Mouse (Mus musculus) midbrain, embryonic 15.5 days (tissue): ENCODE measurements around the gene Lzic. TPM values are rescaled to one million over a fixed set of nuclear protein-coding genes. Genes with fewer than 3 reads are reported as not detected.

Experiments
- ATAC-seq: fragments of 200-750 bp; cut with Nextera tagmentation; replicated peaks from 2 replicates; pipeline ENCODE4 v1.8.0; 2017; ENCODE audit warnings: moderate TSS enrichment
- H3K27ac ChIP-seq: fragments of 300-500 bp; sonication (generic); 2 replicates; pipeline ENCODE4 v1.5.1; 2015; ENCODE audit warnings: mild to moderate bottlenecking, inconsistent platforms
- H3K27me3 ChIP-seq: fragments of 300-500 bp; sonication (generic); replicated peaks from 2 replicates; pipeline ENCODE4 v1.6.1; 2015; ENCODE audit warnings: inconsistent platforms
- H3K36me3 ChIP-seq: fragments of 300-500 bp; sonication (generic); replicated peaks from 2 replicates; pipeline ENCODE4 v1.6.1; 2015; ENCODE audit warnings: inconsistent platforms
- H3K4me1 ChIP-seq: fragments of 300-500 bp; sonication (generic); 2 replicates; pipeline ENCODE4 v1.6.1; 2015; ENCODE audit warnings: inconsistent platforms
- H3K4me2 ChIP-seq: fragments of 300-500 bp; sonication (generic); 2 replicates; pipeline ENCODE4 v1.6.1; 2015; ENCODE audit warnings: inconsistent platforms, mild to moderate bottlenecking, moderate library complexity
- H3K4me3 ChIP-seq: fragments of 300-500 bp; sonication (generic); 2 replicates; pipeline ENCODE4 v1.5.1; 2015; ENCODE audit warnings: mild to moderate bottlenecking, inconsistent platforms
- H3K9ac ChIP-seq: fragments of 300-500 bp; sonication (generic); 2 replicates; pipeline ENCODE4 v1.6.1; 2015; ENCODE audit warnings: mild to moderate bottlenecking, inconsistent platforms
- H3K9me3 ChIP-seq: fragments of 300-500 bp; sonication (generic); 2 replicates; pipeline ENCODE4 v1.6.1; 2016; ENCODE audit warnings: inconsistent platforms
- whole genome bisulfite sequencing: fragments of 180-500 bp; shearing (Covaris S2); methylation state at CpG from one replicate; pipeline ENCODE4 v1.1.7; 2015; ENCODE audit warnings: mixed read lengths; 5-methylcytosine and 5-hydroxymethylcytosine counted together
- polyA plus RNA-seq: library from polyadenylated mRNA; unstranded; fragments of >200 nt; fragmentation: Nextera tagmentation; extraction: Ambion mirVana; gene quantifications from 2 replicates; pipeline ENCODE4 v1.2.1, GENCODE M21; 2015

Gene Lzic
- polyA plus RNA-seq, 1 experiment from 2014 or later, result 39.9 TPM

DNA sequence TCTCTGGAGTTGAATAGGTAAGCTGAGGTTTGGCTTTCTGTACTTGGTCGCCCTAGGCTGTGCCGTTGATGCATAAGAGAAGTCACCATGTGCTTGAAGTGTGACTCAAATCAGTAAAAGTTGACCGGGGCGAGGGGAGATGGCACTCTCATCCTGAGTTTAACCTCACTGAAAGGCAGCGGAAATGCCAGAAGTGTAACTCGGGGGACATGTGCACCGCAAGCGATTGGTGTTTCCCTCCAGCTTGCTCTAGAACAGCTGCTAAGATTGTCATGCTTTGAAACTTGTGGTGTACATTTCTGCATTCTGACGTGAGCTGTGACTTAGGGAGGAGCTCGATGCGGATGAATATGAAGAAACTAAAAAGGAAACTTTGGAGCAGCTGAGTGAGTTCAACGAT is 2.7 kb downstream of the Lzic start:
- Histone ChIP-seq H3K9me3 (no peaks in the 10 kb centered on the region), H3K4me1 (peaks cover 26% of the 10 kb centered on the region), H3K36me3 (peaks cover 32% of the 10 kb centered on the region), H3K9ac (no peak overlapping the region), H3K4me3 (no peak overlapping the region), H3K4me2 (no peak overlapping the region), H3K27ac (no peak overlapping the region), H3K27me3 (no peaks in the 10 kb centered on the region)
- 95% methylated on average over 12 of the region's 12 CpGs for WGBS
- no peak for ATAC-seq

DNA sequence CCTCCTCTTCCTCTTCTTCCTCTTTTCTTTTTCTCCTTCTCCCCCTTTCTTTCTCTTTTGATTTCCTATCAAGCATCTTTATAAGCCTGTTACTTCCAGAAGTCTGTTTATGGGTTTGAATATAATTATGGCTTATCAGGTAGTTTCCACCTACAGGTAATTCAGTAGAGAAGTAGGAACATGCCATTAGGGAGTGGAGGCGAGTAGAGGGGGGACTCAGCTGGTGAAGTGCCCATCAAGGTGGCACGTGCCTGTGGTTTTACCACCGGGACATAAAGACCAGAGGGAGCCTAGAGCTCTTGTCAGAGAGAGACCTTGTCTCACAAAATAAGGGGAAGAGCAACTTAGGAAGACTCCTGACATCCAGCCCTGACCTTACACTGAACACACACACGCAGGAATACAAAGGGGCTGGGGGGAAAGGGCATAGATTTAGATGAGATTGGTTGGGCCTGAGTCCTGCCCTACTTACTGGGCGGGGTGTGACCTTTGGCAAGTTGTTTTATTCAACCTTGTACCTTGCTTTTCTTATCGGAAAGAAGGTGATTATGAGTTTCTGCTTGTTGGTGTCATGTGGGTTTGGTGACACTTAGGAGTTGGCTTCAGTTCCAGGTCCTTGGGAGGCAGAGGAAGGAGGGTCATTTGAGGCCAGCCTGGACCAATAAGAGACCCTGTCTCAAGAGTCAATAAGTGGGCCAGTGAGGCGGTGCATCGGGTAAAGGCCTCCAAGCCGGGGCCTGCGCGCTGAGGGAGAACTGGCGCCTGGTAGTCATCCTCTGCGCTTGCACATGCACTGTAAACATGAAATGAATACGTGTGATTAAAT is 4.6 kb downstream of the Lzic start:
- H3K4me2 ChIP-seq, result no peak overlapping the region
- H3K4me3 ChIP-seq, result no peak overlapping the region
- H3K27me3 ChIP-seq, result no peaks in the 10 kb centered on the region
- peaks cover 49% of the 10 kb centered on the region for H3K36me3 ChIP-seq
- H3K27ac ChIP-seq, result no peak overlapping the region
- H3K4me1 ChIP-seq, result peaks cover 23% of the 10 kb centered on the region
- H3K9ac ChIP-seq, result no peak overlapping the region
- no peak for ATAC-seq
- WGBS, result 96% methylated on average over 14 of the region's 14 CpGs
- no peaks in the 10 kb centered on the region for H3K9me3 ChIP-seq

DNA sequence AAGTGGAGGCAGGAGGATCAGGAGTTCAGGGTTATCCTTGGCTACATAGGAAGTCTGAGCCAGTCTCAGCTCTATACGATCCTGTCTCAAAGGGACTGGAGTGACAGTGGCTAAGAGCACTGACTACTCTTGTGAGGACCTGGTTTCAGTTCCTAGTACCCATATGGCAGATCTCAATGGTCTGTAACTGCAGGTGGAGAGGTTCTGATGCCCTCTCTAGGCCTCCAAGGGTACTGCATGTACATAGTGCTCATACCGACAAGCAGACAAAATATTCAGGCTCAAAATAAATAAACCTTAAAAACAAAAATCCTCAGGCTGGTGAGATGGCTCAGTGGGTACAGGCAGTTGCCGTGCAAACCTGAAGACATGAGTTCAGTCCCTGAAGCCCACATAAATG is 6.1 kb downstream of the Lzic start:
- no peaks in the 10 kb centered on the region for H3K9me3 ChIP-seq
- no peaks in the 10 kb centered on the region for H3K27me3 ChIP-seq
- WGBS, result 92% methylated on average over 3 of the region's 3 CpGs
- H3K4me3 ChIP-seq, result no peak overlapping the region
- H3K36me3 ChIP-seq, result peaks cover 56% of the 10 kb centered on the region
- no peak overlapping the region for H3K9ac ChIP-seq
- no peak for ATAC-seq
- H3K4me2 ChIP-seq, result no peak overlapping the region
- H3K4me1 ChIP-seq, result peaks cover 15% of the 10 kb centered on the region
- H3K27ac ChIP-seq, result no peak overlapping the region

DNA sequence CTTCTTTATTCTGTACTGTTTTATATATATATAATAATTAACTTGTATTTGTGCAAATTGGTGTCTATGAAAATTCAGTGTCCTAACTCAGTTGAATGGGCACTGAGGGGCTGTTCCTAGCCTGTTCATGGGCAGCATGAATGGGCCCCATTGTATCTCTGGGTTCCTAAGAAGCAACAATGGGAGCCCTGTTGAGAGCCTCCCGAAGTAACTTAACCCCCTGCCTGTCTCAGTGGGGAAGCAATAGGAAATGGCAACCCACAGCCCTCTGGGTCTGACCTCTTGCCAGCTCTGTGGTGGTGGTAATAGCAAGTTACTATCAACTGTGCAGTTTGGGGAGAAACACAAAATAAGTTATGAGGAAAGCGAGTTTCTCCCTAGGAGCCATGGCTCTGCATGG is 11.6 kb downstream of the Lzic start:
- Histone ChIP-seq H3K4me1 (no peaks in the 10 kb centered on the region), H3K4me3 (no peak overlapping the region), H3K9me3 (no peaks in the 10 kb centered on the region), H3K36me3 (peaks cover 34% of the 10 kb centered on the region), H3K9ac (no peak overlapping the region), H3K27ac (peak overlapping the region; percentile 13; the same call in 1 of the 2 replicates), H3K27me3 (no peaks in the 10 kb centered on the region), H3K4me2 (no peak overlapping the region)
- ATAC-seq, result no peak
- whole genome bisulfite sequencing, result 13% methylated on average over 2 of the region's 2 CpGs

DNA sequence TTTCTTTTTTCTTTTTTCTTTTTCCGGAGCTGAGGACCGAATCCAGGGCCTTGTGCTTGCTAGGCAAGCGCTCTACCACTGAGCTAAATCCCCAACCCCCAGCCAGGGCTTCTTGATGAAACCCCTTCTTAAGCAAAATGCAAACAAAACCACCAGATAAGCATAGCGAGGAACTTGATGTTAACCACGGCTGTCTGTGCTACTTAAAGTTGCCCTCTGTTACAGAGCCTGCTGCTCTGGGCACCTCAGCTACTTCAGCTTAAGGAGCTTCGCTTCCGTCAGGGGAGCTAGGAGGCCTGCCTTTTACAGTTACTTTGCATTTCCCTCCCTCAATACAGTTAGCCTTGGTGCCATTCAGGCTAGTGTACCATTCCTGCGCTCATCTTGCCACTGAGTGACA is 13.9 kb downstream of the Lzic start:
- ATAC-seq, result no peak
- no peak overlapping the region for H3K4me3 ChIP-seq
- H3K9me3 ChIP-seq, result no peaks in the 10 kb centered on the region
- H3K4me2 ChIP-seq, result no peak overlapping the region
- H3K27ac ChIP-seq, result no peak overlapping the region
- H3K27me3 ChIP-seq, result no peaks in the 10 kb centered on the region
- no peak overlapping the region for H3K9ac ChIP-seq
- H3K4me1 ChIP-seq, result no peaks in the 10 kb centered on the region
- peaks cover 27% of the 10 kb centered on the region for H3K36me3 ChIP-seq
- WGBS, result 73% methylated on average over 8 of the region's 8 CpGs

DNA sequence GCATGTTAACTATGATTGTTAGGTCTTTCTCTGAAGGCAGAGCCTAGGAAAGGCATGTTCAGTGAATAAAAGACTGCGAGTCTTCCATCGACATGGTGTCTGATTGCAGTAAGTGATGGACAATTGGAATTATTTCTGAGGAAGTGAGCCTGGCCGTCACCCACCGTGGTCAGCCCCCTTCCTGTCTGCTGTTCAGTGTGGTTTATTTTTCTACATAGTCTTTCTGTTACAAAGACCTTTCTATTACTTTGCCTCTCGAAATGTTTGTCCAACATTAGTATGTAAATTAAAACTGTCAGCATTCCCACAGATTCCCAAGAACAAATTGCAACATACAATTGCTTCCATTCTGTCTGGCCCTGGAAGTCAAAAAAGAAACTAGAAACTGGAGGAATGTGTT is 14.8 kb downstream of the Lzic start:
- WGBS, result 76% methylated on average over 5 of the region's 5 CpGs
- ATAC-seq, result no peak
- no peak overlapping the region for H3K4me2 ChIP-seq

DNA sequence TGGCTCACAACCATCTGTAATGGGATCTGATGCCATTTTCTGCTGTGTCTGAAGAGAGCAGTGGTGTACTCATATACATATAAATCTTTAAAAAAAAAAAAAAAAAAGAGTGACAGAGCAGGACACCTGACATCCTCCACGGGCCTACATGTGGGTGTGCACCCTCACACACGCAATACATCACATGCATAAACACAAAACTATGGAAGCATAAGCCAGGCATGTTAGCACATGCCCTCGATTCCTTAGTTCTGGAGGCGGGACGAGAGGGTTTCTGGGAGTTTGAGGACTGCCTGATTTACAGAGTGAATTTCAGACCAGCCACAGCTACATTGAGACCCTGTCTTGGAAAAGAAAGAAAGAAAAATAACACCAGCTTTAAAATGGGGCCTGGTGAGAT is 19.3 kb downstream of the Lzic start:
- WGBS, result 88% methylated on average over 5 of the region's 5 CpGs
- no peak overlapping the region for H3K27ac ChIP-seq

More for the DNA sequence above, 14.8 kb downstream of the Lzic start:
- H3K4me3 ChIP-seq, result no peak overlapping the region
- H3K27ac ChIP-seq, result no peak overlapping the region
- no peaks in the 10 kb centered on the region for H3K9me3 ChIP-seq
- peaks cover 19% of the 10 kb centered on the region for H3K36me3 ChIP-seq
- no peak overlapping the region for H3K9ac ChIP-seq
- no peaks in the 10 kb centered on the region for H3K4me1 ChIP-seq
- no peaks in the 10 kb centered on the region for H3K27me3 ChIP-seq

DNA sequence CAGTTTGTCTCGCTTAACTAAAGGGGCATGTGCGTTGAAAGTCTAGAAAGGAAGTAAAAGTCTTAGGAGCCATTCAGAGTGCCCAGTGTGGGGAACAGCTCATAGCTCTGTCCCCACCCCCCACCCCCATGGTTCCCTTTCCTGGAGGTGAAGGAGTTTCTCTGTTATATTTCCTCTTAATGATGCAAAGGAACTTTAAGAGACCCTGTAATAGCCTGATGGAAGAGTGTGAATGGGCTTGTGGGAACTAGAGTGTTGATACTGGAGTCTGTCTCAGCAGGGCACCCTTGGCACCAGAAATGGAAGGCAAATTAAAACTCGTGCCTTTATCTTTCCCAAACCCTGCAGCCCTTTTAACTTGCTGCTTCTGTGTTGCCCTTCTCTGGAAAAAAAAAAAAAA is 19.8 kb downstream of the Lzic start:
- Histone ChIP-seq H3K27me3 (no peaks in the 10 kb centered on the region), H3K36me3 (0 out of 2 replicates have a peak, but pooled peaks cover 3% of the 10 kb centered on the region), H3K27ac (no peak overlapping the region), H3K4me2 (no peak overlapping the region), H3K9ac (no peak overlapping the region), H3K4me3 (no peak overlapping the region), H3K4me1 (no peaks in the 10 kb centered on the region), H3K9me3 (no peaks in the 10 kb centered on the region)
- no peak for ATAC-seq
- 24% methylated on average over 3 of the region's 3 CpGs for WGBS

More for the DNA sequence above, 19.3 kb downstream of the Lzic start:
- ATAC-seq, result no peak
- no peak overlapping the region for H3K4me2 ChIP-seq
- H3K9ac ChIP-seq, result no peak overlapping the region
- H3K4me1 ChIP-seq, result no peaks in the 10 kb centered on the region
- H3K9me3 ChIP-seq, result no peaks in the 10 kb centered on the region
- 0 out of 2 replicates have a peak, but pooled peaks cover 3% of the 10 kb centered on the region for H3K36me3 ChIP-seq
- H3K4me3 ChIP-seq, result no peak overlapping the region
- no peaks in the 10 kb centered on the region for H3K27me3 ChIP-seq

DNA sequence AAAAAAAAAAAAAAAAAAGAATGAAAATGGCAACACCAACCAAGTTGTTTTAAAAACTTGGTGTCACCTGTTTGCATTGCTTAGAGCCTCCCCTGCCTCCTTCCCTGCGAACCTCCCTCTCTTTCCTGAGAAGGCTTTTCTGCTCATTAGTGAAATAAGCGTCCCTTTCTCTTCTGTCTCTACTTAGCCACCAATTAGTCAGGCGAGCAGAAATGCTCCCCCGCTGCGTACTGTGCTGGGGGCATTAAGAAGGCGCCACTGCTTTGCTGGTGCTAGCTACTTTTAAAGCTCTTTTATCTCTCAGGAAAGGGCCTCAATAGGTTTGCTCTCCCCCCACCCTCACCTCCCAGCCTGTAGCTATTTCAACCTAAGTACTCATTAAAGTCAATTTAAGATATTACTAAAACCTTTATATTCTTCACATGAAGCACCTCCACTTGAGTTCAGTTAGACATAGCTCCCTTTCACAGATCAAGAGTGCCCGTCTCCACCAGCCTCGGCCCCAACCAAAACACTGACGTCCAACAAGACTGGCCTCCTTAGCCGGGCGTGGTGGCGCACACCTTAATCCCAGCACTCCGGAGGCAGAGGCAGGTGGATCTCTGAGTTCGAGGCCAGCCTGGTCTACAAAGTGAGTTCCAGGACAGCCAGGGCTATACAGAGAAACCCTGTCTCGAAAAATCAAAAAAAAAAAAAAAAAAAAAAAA is 20.4 kb downstream of the Lzic start:
- H3K27me3 ChIP-seq, result no peaks in the 10 kb centered on the region
- no peak overlapping the region for H3K9ac ChIP-seq
- H3K36me3 ChIP-seq, result 0 out of 2 replicates have a peak, but pooled peaks cover 3% of the 10 kb centered on the region
- no peak for ATAC-seq
- H3K4me3 ChIP-seq, result no peak overlapping the region
- H3K4me2 ChIP-seq, result no peak overlapping the region
- WGBS, result 51% methylated on average over 15 of the region's 15 CpGs
- no peaks in the 10 kb centered on the region for H3K9me3 ChIP-seq
- no peak overlapping the region for H3K27ac ChIP-seq
- H3K4me1 ChIP-seq, result no peaks in the 10 kb centered on the region

DNA sequence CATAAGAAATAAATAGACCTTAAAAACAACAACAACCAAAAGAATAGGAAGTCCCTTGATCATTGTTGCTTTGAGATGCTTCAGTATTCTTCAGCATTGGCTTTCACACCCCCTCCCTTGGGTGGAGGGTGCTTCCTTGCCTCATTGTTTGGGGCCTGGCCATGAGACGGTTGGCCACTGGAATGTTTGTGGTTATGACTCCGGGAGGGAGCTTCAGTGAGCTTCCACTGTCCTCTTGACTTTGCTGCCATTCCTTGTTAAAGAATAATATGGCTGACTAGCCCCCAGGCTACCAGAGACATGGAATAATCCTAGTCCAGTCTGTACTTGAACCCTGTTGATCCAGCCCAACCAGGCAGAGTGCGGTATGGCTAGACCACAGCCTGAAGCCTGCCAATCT is 21.9 kb downstream of the Lzic start:
- Histone ChIP-seq H3K9ac (no peak overlapping the region), H3K36me3 (0 out of 2 replicates have a peak, but pooled peaks cover 3% of the 10 kb centered on the region), H3K27ac (no peak overlapping the region), H3K4me1 (0 out of 2 replicates have a peak, but pooled peaks cover 5% of the 10 kb centered on the region), H3K4me3 (no peak overlapping the region), H3K27me3 (no peaks in the 10 kb centered on the region), H3K4me2 (no peak overlapping the region), H3K9me3 (no peaks in the 10 kb centered on the region)
- WGBS, result 87% methylated on average over 3 of the region's 3 CpGs
- no peak for ATAC-seq

DNA sequence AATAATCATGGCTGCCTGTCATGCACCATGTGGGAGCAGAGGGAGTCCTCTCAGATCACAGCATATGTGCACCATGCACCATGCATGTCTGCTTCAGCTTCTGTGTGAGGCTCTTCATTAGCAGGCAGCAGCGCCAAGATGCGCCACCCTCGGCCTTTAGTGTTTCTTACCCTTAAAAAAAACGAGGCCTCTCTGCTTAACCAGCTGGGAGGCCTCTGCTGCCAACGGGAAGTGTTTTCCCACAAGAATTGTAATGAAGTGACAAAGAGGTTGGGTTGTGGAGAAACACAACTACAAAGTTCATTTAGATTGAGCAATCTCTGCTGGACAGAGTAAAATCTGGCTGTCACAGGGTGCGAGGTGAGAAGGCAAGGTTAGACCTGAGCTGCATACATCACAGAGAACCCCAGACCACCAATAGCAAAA is 26.2 kb downstream of the Lzic start:
- H3K27ac ChIP-seq, result peak overlapping the region; percentile 59; the same call in 1 of the 2 replicates
- no peaks in the 10 kb centered on the region for H3K9me3 ChIP-seq
- H3K4me2 ChIP-seq, result no peak overlapping the region
- no peak; the same call in 1 of the 2 replicates for ATAC-seq
- H3K36me3 ChIP-seq, result no peaks in the 10 kb centered on the region
- no peak overlapping the region for H3K9ac ChIP-seq
- H3K4me3 ChIP-seq, result no peak overlapping the region
- no peaks in the 10 kb centered on the region for H3K27me3 ChIP-seq
- H3K4me1 ChIP-seq, result 0 out of 2 replicates have a peak, but pooled peaks cover 5% of the 10 kb centered on the region
- 40% methylated on average over 6 of the region's 6 CpGs for WGBS

DNA sequence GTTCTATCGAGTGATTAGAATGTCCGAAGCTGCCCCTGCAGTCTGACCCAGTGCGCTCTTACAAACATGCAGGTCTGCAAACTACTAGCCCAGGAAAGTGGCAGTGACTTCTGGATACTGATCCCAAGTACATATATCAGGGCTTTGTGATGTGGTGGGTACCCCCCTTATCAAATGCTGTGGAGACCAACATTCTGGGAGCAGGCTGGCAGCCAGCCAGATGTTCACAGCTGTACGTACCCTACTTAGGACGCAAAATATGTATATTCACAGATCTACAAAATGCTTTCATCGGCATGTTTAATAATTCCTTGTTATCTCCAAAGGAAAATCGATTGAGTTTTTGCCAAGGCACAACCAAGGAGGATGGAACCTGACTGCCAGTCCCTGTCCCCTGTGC is 27.0 kb downstream of the Lzic start:
- H3K27ac ChIP-seq, result no peak overlapping the region
- H3K9ac ChIP-seq, result no peak overlapping the region
- no peak for ATAC-seq
- H3K27me3 ChIP-seq, result no peaks in the 10 kb centered on the region
- 0 out of 2 replicates have a peak, but pooled peaks cover 5% of the 10 kb centered on the region for H3K4me1 ChIP-seq
- WGBS, result 79% methylated on average over 7 of the region's 7 CpGs
- no peaks in the 10 kb centered on the region for H3K36me3 ChIP-seq
- no peak overlapping the region for H3K4me2 ChIP-seq
- H3K9me3 ChIP-seq, result no peaks in the 10 kb centered on the region
- no peak overlapping the region for H3K4me3 ChIP-seq
